Mouse (Mus musculus) ES-E14 (cell line): ENCODE measurements around the gene Ttll7.

ENCODE experiments used
- CHD2 ChIP-seq: IDR thresholded peaks from 2 replicates; pipeline ENCODE4 v1.6.1; 2014; ENCODE audit warnings: mild to moderate bottlenecking, low read depth, low read length, inconsistent platforms
- HCFC1 ChIP-seq: IDR thresholded peaks from 2 replicates; pipeline ENCODE4 v1.6.1; 2012; ENCODE audit warnings: low read length, inconsistent platforms, borderline replicate concordance; ENCODE audit not compliant: insufficient read depth
- ZC3H11A ChIP-seq: IDR thresholded peaks from 2 replicates; pipeline ENCODE4 v1.6.1; 2012; ENCODE audit warnings: low read depth, mild to moderate bottlenecking, inconsistent platforms, low read length, borderline replicate concordance
- ZNF384 ChIP-seq: IDR thresholded peaks from 2 replicates; pipeline ENCODE4 v1.6.1; 2012; ENCODE audit warnings: low read depth, low read length, inconsistent platforms

- TF ChIP-seq CHD2 (no peak), ZC3H11A (no peak), HCFC1 (no peak), ZNF384 (no peak)
Measured at GRCm38 (mm10) chr3:147001557-147001956, 149.4 kb downstream of the Ttll7 start.
